Mouse (Mus musculus): ENCODE measurements around the gene Fam114a2. TPM values are rescaled to one million over a fixed set of nuclear protein-coding genes. Genes with fewer than 3 reads are reported as not detected.

The Fam114a2 gene
- polyA plus RNA-seq, 1 experiment: 16.3 TPM

DNA sequence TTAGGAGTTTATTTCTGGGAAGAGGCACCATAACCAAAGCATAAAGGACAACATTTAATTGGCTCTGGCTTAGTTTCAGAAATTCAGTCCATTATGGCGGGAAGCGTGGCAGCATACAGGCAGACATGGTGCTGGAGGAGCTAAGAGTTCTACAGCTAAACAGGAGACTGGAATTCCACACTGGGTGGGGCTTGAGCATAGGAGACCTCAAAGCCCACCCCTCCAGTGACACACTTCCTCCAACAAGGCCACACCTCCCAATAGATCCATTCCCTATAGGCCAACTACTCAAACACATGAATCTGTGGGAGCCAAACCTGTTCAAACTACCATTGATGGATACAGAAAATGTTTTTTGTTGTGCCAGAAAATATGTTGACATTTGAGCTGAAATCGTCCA is 2.8 kb upstream of the Fam114a2 start:
- DNase-seq (ENCODE audit: low read depth in 1 of 2, low spot score in 2 of 2): no peak
- H3K27me3 ChIP-seq (ENCODE audit: control insufficient read depth, insufficient read depth, low read length): no peaks in the 10 kb centered on the region
- WGBS: 97% methylated on average over 3 of the region's 3 CpGs
- no peak overlapping the region for H3K4me3 ChIP-seq (ENCODE audit: extremely low read depth, insufficient read depth, insufficient read length)
- H3K27ac ChIP-seq (ENCODE audit: insufficient read depth, low read length): no peak overlapping the region
- H3K4me1 ChIP-seq (ENCODE audit: control insufficient read depth, insufficient read depth, insufficient read length): peaks cover 7% of the 10 kb centered on the region; the same call in 1 of the 2 replicates
- TF ChIP-seq POLR2A (IDR thresholded peaks at IDR 0.05; ENCODE audit: low read depth, low read length) (no peak), CTCF (IDR thresholded peaks at IDR 0.05; ENCODE audit: extremely low read depth, insufficient read depth, insufficient read length, insufficient replicate concordance) (no peak)
- peaks cover 2% of the 10 kb centered on the region; the same call in 1 of the 2 replicates for H3K36me3 ChIP-seq (ENCODE audit: control insufficient read depth, insufficient read depth, low read length)

DNA sequence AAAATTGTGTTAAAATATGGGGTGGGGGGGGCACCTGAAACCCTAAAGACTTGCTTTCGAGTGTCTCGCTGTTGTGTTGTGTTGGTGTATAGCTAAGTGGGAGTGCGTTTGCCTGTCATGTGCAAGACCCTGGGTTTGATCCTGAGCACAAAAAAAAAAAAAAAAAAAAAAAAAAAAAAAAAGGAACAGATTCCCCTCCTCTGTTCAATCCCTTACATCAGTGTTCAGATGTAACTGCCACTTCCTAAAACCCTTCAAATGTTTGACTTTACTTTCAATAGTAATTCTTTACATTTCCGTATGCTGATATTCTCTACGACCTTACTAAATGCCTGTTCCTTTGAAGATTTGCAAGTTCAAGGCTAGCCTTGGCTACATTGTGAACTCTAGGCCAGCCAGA is 887 bp upstream of the Fam114a2 start:
- 47% methylated on average over 5 of the region's 5 CpGs for WGBS
- Histone ChIP-seq H3K27me3 (ENCODE audit: control insufficient read depth, insufficient read depth, low read length) (no peaks in the 10 kb centered on the region), H3K4me1 (ENCODE audit: control insufficient read depth, insufficient read depth, insufficient read length) (peaks cover 7% of the 10 kb centered on the region; the same call in 1 of the 2 replicates), H3K4me3 (ENCODE audit: extremely low read depth, insufficient read depth, insufficient read length) (peak overlapping the region; percentile 89; the same call in 1 of the 2 replicates), H3K36me3 (ENCODE audit: control insufficient read depth, insufficient read depth, low read length) (peaks cover 2% of the 10 kb centered on the region; the same call in 1 of the 2 replicates), H3K27ac (ENCODE audit: insufficient read depth, low read length) (0 out of 2 replicates have a peak overlapping the region, but pooled peaks have one; percentile 21)
- no peak for TF ChIP-seq CTCF (IDR thresholded peaks at IDR 0.05; ENCODE audit: extremely low read depth, insufficient read depth, insufficient read length, insufficient replicate concordance)
- no peak for TF ChIP-seq POLR2A (IDR thresholded peaks at IDR 0.05; ENCODE audit: low read depth, low read length)
- DNase-seq (ENCODE audit: low read depth in 1 of 2, low spot score in 2 of 2): no peak

DNA sequence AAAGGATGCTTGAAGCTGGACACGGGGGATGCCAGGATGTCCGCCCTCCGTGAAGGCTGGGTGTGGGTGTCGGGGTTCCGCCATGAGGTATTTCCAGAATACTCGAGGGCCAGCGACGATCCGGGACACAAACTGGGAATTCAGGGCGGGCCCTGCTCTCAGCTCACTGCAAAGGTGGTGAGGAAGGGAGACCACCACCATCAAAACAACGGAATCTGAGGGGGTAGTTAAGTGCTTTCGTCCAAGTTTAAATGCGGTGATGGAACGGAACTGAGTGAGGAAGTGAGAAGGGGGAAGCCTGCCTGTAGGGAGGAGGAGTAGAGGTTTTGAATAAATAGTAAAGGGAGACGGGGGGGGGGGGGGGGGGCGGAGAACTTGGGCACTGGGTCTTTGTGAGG is 333 bp upstream of the Fam114a2 start:
- no peak for DNase-seq (ENCODE audit: low read depth in 1 of 2, low spot score in 2 of 2)
- H3K27ac ChIP-seq (ENCODE audit: insufficient read depth, low read length): peak overlapping the region; percentile 90
- no peaks in the 10 kb centered on the region for H3K27me3 ChIP-seq (ENCODE audit: control insufficient read depth, insufficient read depth, low read length)
- TF ChIP-seq POLR2A (IDR thresholded peaks at IDR 0.05; ENCODE audit: low read depth, low read length) (no peak), CTCF (IDR thresholded peaks at IDR 0.05; ENCODE audit: extremely low read depth, insufficient read depth, insufficient read length, insufficient replicate concordance) (no peak)
- WGBS: under 1% methylated on average over 16 of the region's 16 CpGs
- H3K4me3 ChIP-seq (ENCODE audit: extremely low read depth, insufficient read depth, insufficient read length): peak overlapping the region; percentile 89
- H3K4me1 ChIP-seq (ENCODE audit: control insufficient read depth, insufficient read depth, insufficient read length): peaks cover 7% of the 10 kb centered on the region; the same call in 1 of the 2 replicates
- peaks cover 2% of the 10 kb centered on the region; the same call in 1 of the 2 replicates for H3K36me3 ChIP-seq (ENCODE audit: control insufficient read depth, insufficient read depth, low read length)

DNA sequence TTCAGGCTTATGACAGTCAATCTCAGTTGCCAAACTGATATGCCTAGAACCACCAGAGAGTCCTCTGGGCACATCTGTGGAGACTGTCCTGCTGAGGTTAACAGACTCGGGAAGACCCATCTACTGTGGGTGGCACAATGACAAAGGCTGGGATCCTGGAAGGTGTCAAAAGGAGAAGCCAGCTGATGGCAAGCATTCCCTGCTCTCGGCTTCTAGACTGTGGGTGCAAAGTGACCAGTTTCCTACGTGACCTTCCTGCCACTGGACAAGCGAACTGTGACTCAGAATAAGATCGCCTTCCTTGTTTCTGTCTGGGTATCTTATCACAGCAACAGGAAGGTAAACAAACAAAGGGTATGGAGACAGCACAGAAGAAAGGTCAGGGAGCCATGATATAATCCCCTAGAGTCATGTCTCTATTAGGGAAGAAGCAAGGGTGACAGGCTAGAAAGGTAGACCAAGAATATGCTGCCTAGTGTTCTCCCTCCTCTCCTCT is 1.4 kb downstream of the Fam114a2 start:
- no peak overlapping the region for H3K4me3 ChIP-seq (ENCODE audit: extremely low read depth, insufficient read depth, insufficient read length)
- H3K4me1 ChIP-seq (ENCODE audit: control insufficient read depth, insufficient read depth, insufficient read length): peaks cover 7% of the 10 kb centered on the region; the same call in 1 of the 2 replicates
- H3K36me3 ChIP-seq (ENCODE audit: control insufficient read depth, insufficient read depth, low read length): peaks cover 7% of the 10 kb centered on the region
- no peak overlapping the region for H3K27ac ChIP-seq (ENCODE audit: insufficient read depth, low read length)
- WGBS: 90% methylated on average over 5 of the region's 5 CpGs
- no peaks in the 10 kb centered on the region for H3K27me3 ChIP-seq (ENCODE audit: control insufficient read depth, insufficient read depth, low read length)
- no peak for TF ChIP-seq POLR2A (IDR thresholded peaks at IDR 0.05; ENCODE audit: low read depth, low read length)
- no peak for TF ChIP-seq CTCF (IDR thresholded peaks at IDR 0.05; ENCODE audit: extremely low read depth, insufficient read depth, insufficient read length, insufficient replicate concordance)
- DNase-seq (ENCODE audit: low read depth in 1 of 2, low spot score in 2 of 2): no peak

DNA sequence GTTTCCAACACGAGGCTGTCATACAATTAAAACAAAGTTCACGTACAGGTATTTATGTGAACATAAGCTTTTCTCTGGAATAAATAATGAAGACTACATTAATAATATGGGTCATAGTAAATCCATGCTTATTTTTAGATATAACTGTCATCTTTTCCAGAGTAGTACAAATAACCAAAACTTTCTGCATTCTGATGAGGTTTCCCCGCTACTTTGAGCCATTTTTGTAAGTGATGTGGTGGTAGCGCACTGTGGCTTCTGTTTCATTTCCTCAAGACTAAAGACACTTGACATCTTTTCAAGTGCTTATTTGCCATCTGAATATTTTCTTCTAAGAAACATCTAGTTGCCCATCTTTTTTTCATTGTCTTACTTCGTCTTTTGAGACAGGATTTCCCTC is 3.2 kb downstream of the Fam114a2 start:
- Histone ChIP-seq H3K27me3 (ENCODE audit: control insufficient read depth, insufficient read depth, low read length) (no peaks in the 10 kb centered on the region), H3K27ac (ENCODE audit: insufficient read depth, low read length) (no peak overlapping the region), H3K4me1 (ENCODE audit: control insufficient read depth, insufficient read depth, insufficient read length) (peaks cover 7% of the 10 kb centered on the region; the same call in 1 of the 2 replicates), H3K36me3 (ENCODE audit: control insufficient read depth, insufficient read depth, low read length) (peaks cover 11% of the 10 kb centered on the region), H3K4me3 (ENCODE audit: extremely low read depth, insufficient read depth, insufficient read length) (no peak overlapping the region)
- DNase-seq (ENCODE audit: low read depth in 1 of 2, low spot score in 2 of 2): no peak
- WGBS: 65% methylated on average over 5 of the region's 5 CpGs
- TF ChIP-seq POLR2A (IDR thresholded peaks at IDR 0.05; ENCODE audit: low read depth, low read length) (no peak), CTCF (IDR thresholded peaks at IDR 0.05; ENCODE audit: extremely low read depth, insufficient read depth, insufficient read length, insufficient replicate concordance) (no peak)

DNA sequence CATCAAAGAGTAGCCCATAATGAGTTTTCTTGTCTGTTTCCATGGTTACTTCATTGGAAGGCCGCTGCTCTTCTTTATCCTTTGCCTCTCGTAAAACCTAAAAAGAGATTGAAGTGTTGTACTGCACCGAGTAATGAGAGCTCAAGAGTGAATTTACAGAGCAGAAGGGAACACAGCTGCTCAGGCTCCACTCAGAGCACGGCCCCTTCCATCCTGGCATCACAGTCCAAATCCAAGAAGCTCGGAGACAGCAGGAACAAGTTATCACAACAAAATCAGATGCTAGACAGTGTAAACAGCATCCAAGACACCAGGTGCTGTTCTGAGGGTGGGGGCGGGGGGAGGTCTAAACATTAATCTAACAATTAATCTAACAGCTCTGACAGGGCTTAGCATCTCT is 11.5 kb downstream of the Fam114a2 start:
- H3K4me1 ChIP-seq (ENCODE audit: control insufficient read depth, insufficient read depth, insufficient read length): no peaks in the 10 kb centered on the region
- H3K27me3 ChIP-seq (ENCODE audit: control insufficient read depth, insufficient read depth, low read length): no peaks in the 10 kb centered on the region
- TF ChIP-seq POLR2A (IDR thresholded peaks at IDR 0.05; ENCODE audit: low read depth, low read length): no peak
- no peak for TF ChIP-seq CTCF (IDR thresholded peaks at IDR 0.05; ENCODE audit: extremely low read depth, insufficient read depth, insufficient read length, insufficient replicate concordance)
- no peak overlapping the region for H3K4me3 ChIP-seq (ENCODE audit: extremely low read depth, insufficient read depth, insufficient read length)
- peaks cover 37% of the 10 kb centered on the region for H3K36me3 ChIP-seq (ENCODE audit: control insufficient read depth, insufficient read depth, low read length)
- H3K27ac ChIP-seq (ENCODE audit: insufficient read depth, low read length): no peak overlapping the region
- WGBS: 93% methylated on average over 6 of the region's 6 CpGs
- DNase-seq (ENCODE audit: low read depth in 1 of 2, low spot score in 2 of 2): no peak

DNA sequence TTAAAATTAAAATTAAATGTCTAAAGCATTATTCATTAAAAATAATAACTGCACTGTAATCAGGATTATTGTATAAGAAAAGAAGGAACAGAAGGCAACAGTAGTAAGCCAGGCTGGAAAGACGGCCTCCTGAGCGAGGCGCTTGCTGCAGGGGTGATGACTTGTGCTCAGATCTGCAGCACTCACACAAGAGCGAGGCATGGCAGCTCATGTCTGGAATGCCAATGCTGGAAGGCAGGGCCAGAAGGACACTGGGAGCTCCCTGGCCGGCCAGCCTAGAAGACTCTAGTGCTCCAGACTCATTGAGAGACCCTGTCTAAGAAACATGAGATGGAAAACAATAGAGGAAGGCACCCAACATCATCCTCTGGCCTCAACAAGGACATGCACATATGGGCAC is 15.3 kb downstream of the Fam114a2 start:
- no peaks in the 10 kb centered on the region for H3K27me3 ChIP-seq (ENCODE audit: control insufficient read depth, insufficient read depth, low read length)
- no peaks in the 10 kb centered on the region for H3K4me1 ChIP-seq (ENCODE audit: control insufficient read depth, insufficient read depth, insufficient read length)
- no peak overlapping the region for H3K27ac ChIP-seq (ENCODE audit: insufficient read depth, low read length)
- H3K36me3 ChIP-seq (ENCODE audit: control insufficient read depth, insufficient read depth, low read length): peaks cover 41% of the 10 kb centered on the region
- H3K4me3 ChIP-seq (ENCODE audit: extremely low read depth, insufficient read depth, insufficient read length): no peak overlapping the region
- no peak for DNase-seq (ENCODE audit: low read depth in 1 of 2, low spot score in 2 of 2)
- WGBS: 99% methylated on average over 5 of the region's 5 CpGs
- TF ChIP-seq CTCF (IDR thresholded peaks at IDR 0.05; ENCODE audit: extremely low read depth, insufficient read depth, insufficient read length, insufficient replicate concordance) (no peak), POLR2A (IDR thresholded peaks at IDR 0.05; ENCODE audit: low read depth, low read length) (no peak)
